Mouse (Mus musculus): ENCODE measurements around the gene Cyb5r3.

The Cyb5r3 gene

DNA sequence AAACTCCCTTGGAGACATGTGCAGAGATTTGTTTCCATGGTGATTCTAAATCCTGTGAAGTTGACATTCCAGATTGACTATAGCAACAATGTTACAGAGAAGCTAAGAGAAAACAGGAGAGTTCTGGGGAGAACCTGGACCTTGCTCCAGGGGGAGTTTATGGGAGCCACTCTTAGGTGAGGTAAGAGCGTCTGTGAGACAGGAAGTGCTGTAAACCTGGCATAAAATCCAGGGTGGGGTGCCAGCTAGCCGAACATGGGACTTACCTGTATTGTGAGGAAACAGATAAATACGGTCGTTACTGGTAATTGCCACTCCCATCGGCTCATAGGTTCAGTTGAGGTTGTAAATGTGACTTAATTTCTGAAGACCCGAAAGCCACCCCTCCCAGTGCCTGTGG, 66.0 kb downstream of the Cyb5r3 start:
- no peak for DNase-seq (ENCODE audit: low read depth, low spot score)

Data from brain, adult 2 months (tissue).